Mouse (Mus musculus): ENCODE results near the gene Pnrc2. TPM values are rescaled to one million over a fixed set of nuclear protein-coding genes. Genes with fewer than 3 reads are reported as not detected.

Pnrc2 gene
- polyA plus RNA-seq, 1 experiment = 6.2 TPM

DNA sequence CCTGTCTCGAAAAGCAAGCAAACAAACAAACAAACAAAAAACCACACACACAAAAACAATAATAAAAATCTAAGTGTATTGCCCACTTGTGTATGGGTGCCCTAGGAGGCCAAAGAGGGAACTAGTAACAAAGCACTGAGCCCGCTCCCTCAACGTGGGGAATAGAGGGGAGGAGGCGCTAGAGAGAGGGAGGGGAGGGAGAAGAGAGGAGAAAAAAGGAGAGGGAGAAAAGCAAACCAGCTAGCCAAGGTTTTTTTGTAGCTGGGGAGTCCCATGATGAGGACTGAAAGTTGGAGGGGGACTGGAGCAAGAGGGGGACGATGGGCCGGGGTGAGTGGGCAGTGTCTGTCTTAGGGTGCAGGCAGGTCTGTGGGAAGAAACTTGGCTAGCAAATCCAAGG is 18.6 kb downstream of the Pnrc2 start:
- peaks cover 55% of the 10 kb centered on the region for H3K4me1 ChIP-seq

DNA sequence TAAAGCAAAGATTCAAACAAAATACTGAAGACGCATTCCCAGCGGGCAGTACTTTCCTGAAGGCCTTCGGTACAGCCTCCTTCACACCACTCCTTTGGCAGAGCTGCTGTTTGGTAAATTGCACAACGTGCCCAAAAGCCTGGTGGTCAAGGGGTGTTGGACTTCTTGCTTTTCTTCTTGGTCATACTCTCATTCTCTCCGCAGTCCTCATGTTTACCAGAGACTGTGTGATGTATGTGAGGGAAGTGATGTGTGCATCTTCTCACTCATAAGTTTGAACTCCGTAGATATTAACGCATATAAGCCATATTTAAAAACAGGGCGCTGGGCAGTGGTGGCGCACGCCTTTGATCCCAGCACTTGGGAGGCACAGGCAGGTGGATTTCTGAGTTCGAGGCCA is 19.0 kb downstream of the Pnrc2 start:
- no peak for TF ChIP-seq FLI1 (IDR thresholded peaks at IDR 0.05; ENCODE audit: low read length)
- no peak for TF ChIP-seq GATA1 (IDR thresholded peaks at IDR 0.05; ENCODE audit: borderline replicate concordance, low read length)
- Histone ChIP-seq H3K9me3 (no peaks in the 10 kb centered on the region), H3K36me3 (replicated peaks; ENCODE audit: low read length) (peaks cover 8% of the 10 kb centered on the region), H3K27me3 (replicated peaks) (peaks cover 38% of the 10 kb centered on the region), H3K4me1 (peaks cover 52% of the 10 kb centered on the region), H3K4me3 (replicated peaks) (peak overlapping the region; percentile 18)

More for the DNA sequence above, 18.6 kb downstream of the Pnrc2 start:
- Histone ChIP-seq H3K9me3 (no peaks in the 10 kb centered on the region), H3K27me3 (replicated peaks) (peaks cover 37% of the 10 kb centered on the region), H3K4me3 (replicated peaks) (peak overlapping the region; percentile 100), H3K36me3 (replicated peaks; ENCODE audit: low read length) (peaks cover 12% of the 10 kb centered on the region)
- TF ChIP-seq FLI1 (IDR thresholded peaks at IDR 0.05; ENCODE audit: low read length) (no peak), GATA1 (IDR thresholded peaks at IDR 0.05; ENCODE audit: borderline replicate concordance, low read length) (no peak)

- Histone ChIP-seq H3K36me3 (replicated peaks; ENCODE audit: low read length) (peaks cover 4% of the 10 kb centered on the region), H3K27me3 (replicated peaks) (peaks cover 41% of the 10 kb centered on the region), H3K9me3 (no peaks in the 10 kb centered on the region), H3K4me1 (peaks cover 46% of the 10 kb centered on the region), H3K4me3 (replicated peaks) (no peak overlapping the region)
- TF ChIP-seq GATA1 (IDR thresholded peaks at IDR 0.05; ENCODE audit: borderline replicate concordance, low read length) = no peak
- TF ChIP-seq FLI1 (IDR thresholded peaks at IDR 0.05; ENCODE audit: low read length) = no peak
These were observed 19.6 kb downstream of the Pnrc2 start for GRCm38 (mm10) chr4:135853987-135854546.

- Histone ChIP-seq H3K4me1 (peaks cover 37% of the 10 kb centered on the region), H3K4me3 (replicated peaks) (no peak overlapping the region), H3K36me3 (replicated peaks; ENCODE audit: low read length) (no peaks in the 10 kb centered on the region), H3K9me3 (no peaks in the 10 kb centered on the region), H3K27me3 (replicated peaks) (peaks cover 50% of the 10 kb centered on the region)
- TF ChIP-seq GATA1 (IDR thresholded peaks at IDR 0.05; ENCODE audit: borderline replicate concordance, low read length) (no peak), FLI1 (IDR thresholded peaks at IDR 0.05; ENCODE audit: low read length) (no peak)
These were observed 21.7 kb downstream of the Pnrc2 start for GRCm38 (mm10) chr4:135851942-135852341.

DNA sequence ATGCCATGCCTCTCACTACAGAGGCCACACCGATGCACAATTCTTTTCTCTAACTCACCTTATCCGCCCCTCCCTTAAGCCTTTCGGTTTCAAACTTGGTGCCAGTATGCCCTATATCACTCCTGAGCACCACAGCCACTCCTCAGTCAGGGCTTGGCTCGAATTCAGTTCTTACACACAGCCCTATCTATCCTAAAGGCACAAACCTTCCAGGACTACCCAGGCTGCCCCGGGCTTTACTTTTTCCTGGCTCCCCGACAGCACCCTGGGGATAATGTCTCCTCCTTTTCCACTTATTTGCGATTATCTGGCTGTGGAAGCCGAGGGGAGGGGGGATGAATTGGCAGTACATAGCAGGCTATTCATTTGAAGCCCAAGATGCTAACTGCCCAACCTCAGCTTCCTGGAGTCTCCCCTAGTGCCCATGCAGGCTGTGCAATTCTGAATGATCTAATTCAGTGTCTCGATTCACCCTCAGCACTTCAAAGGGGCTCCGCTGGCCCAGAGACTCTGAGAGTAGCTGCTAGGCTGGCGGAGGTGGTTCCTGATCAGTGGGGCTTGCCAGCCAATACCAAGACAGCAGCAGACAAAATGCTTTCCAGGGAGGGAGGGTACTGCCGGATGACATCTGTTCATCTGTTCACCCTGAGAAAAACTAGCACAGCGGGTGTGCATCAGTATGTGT is 23.1 kb downstream of the Pnrc2 start:
- no peak for TF ChIP-seq GATA1 (IDR thresholded peaks at IDR 0.05; ENCODE audit: borderline replicate concordance, low read length)
- no peak overlapping the region for H3K4me3 ChIP-seq (replicated peaks)
- peaks cover 37% of the 10 kb centered on the region for H3K4me1 ChIP-seq
- H3K9me3 ChIP-seq = 0 out of 2 replicates have a peak, but pooled peaks cover under 1% of the 10 kb centered on the region
- H3K36me3 ChIP-seq (replicated peaks; ENCODE audit: low read length) = no peaks in the 10 kb centered on the region
- H3K27me3 ChIP-seq (replicated peaks) = peaks cover 55% of the 10 kb centered on the region

DNA sequence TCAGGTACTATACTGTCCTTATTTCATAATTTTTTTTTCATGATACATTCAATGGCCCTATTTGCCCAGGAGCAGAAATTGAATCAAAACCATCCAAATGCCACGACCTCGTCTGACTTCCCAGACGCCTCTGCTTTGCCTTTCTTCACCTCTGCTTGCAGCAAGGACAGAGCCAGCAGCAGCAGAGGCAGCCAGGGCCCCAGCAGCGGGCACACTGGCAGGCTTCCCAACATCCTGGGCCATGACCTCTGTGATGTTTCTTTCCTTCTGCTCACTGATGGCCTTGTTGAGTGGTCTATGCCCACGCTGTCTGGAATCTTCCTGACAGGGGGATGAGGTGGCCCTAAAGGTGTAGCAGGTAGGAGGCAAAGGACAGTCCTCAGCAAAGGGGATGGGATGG is 26.1 kb downstream of the Pnrc2 start:
- H3K4me3 ChIP-seq (replicated peaks) = no peak overlapping the region
- TF ChIP-seq GATA1 (IDR thresholded peaks at IDR 0.05; ENCODE audit: borderline replicate concordance, low read length) (no peak), FLI1 (IDR thresholded peaks at IDR 0.05; ENCODE audit: low read length) (no peak)
- H3K4me1 ChIP-seq = peaks cover 19% of the 10 kb centered on the region
- H3K9me3 ChIP-seq = peaks cover 17% of the 10 kb centered on the region
- H3K27me3 ChIP-seq (replicated peaks) = peaks cover 53% of the 10 kb centered on the region
- H3K36me3 ChIP-seq (replicated peaks; ENCODE audit: low read length) = no peaks in the 10 kb centered on the region

DNA sequence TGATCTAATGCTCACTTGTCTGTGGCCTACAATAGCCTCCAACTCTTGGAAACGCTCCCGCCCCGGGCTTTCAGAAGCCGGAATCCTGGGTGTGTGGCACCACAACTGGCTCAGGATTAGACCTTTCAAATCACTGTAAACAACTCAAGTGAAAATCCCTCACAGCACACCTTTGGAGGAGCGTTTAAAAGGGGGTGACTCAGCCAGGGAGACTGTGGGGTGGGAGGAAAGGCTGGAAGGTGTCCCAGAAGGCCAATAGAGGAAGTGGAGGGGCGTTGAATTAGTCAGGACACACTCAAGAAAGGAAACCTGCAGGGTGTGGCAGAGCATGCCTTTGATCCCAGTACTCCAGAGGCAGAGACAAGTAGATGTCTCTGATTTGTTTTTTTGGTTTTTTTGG is 29.2 kb downstream of the Pnrc2 start:
- Histone ChIP-seq H3K36me3 (replicated peaks; ENCODE audit: low read length) (no peaks in the 10 kb centered on the region), H3K27me3 (replicated peaks) (peaks cover 33% of the 10 kb centered on the region), H3K9me3 (peaks cover 20% of the 10 kb centered on the region), H3K4me3 (replicated peaks) (no peak overlapping the region), H3K4me1 (peaks cover 5% of the 10 kb centered on the region)
- TF ChIP-seq GATA1 (IDR thresholded peaks at IDR 0.05; ENCODE audit: borderline replicate concordance, low read length) (no peak), FLI1 (IDR thresholded peaks at IDR 0.05; ENCODE audit: low read length) (no peak)

DNA sequence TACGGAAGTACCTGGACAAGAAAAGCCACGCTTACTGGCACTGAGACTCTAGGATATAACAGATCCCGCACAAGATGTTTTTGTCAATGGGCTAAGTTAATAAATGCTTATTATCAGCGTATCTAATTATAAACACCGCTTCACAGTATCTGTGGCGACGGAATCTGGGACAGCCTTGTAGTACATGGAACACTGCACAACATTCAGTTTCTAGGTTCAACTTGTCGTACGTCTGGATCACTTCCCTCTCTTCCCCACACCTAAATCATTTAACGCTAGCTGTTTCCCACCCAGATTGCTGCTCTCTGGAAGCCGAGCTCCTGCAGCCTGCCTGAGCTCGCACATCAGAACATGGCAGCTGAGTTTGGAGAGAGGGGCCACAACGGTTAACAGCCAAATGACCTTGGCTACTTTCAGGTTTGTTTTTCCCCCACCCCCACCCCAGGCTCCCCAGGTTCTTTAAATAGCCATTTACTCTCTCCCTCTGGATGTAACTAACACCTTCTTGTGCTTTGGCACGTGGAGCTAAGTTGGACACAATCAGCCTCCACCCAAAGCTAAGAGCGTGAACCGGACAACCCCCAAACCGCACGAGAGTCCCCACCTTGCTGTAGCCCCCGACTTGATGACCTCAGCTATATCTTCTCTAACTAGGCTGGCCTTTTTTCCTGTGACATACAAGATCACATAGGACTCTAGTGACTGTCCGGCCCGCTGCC is 34.2 kb downstream of the Pnrc2 start:
- TF ChIP-seq GATA1 (IDR thresholded peaks at IDR 0.05; ENCODE audit: borderline replicate concordance, low read length) (no peak), FLI1 (IDR thresholded peaks at IDR 0.05; ENCODE audit: low read length) (no peak)
- H3K4me3 ChIP-seq (replicated peaks) = no peak overlapping the region
- no peaks in the 10 kb centered on the region for H3K4me1 ChIP-seq
- no peaks in the 10 kb centered on the region for H3K36me3 ChIP-seq (replicated peaks; ENCODE audit: low read length)
- H3K27me3 ChIP-seq (replicated peaks) = peaks cover 30% of the 10 kb centered on the region
- H3K9me3 ChIP-seq = peaks cover 10% of the 10 kb centered on the region

DNA sequence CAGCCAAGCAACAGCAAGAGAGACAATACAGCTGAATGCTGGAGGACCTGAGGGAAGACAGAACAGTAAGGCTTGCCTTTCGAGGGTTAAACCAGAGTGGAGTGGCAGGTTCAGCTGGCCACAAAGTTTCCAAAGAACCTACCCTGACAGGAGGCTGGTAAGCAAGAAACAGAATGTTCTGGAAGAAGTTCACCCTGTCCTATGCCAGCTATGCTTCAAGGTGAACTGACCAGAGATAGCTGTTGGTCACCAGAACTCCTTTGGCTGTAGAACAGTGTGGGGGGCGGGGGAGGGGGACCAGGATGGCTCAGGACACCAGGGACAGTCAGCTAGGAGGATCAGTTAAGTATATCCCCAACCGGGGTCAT is 34.7 kb downstream of the Pnrc2 start:
- no peak for TF ChIP-seq GATA1 (IDR thresholded peaks at IDR 0.05; ENCODE audit: borderline replicate concordance, low read length)
- TF ChIP-seq FLI1 (IDR thresholded peaks at IDR 0.05; ENCODE audit: low read length) = no peak
- Histone ChIP-seq H3K4me1 (no peaks in the 10 kb centered on the region), H3K27me3 (replicated peaks) (peaks cover 30% of the 10 kb centered on the region), H3K36me3 (replicated peaks; ENCODE audit: low read length) (no peaks in the 10 kb centered on the region), H3K4me3 (replicated peaks) (no peak overlapping the region), H3K9me3 (peaks cover 5% of the 10 kb centered on the region)

DNA sequence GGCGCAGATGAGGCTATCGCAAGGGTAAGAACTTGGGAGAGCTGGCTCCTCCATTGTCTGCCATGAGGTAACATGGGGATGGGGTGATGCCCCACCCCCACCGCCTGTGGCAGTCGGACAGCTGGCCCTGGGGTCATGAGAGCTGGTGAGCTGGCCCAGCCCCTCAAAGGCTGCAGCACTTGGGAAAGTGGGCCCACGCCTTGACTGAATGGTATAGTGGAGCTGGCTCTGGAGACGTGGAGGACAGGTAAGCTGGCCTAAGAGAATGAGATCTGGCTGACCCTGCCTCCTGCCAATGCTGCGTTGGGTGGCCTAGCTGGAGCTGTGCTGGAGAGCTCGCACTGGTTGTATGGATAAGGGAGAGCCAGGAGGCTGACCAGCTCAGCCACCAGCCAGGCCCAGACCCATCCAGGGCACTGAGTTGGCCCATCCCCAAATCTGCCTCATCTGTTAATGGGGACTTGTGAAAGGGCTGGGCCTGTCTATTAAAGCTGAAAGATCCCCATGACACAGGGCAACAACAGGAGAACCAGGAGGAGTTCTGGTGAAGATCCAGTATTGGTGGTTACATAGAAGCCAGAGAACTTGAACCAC is 39.4 kb downstream of the Pnrc2 start:
- Histone ChIP-seq H3K9me3 (0 out of 2 replicates have a peak, but pooled peaks cover 6% of the 10 kb centered on the region), H3K4me1 (no peaks in the 10 kb centered on the region), H3K4me3 (replicated peaks) (no peak overlapping the region), H3K27me3 (replicated peaks) (peaks cover 35% of the 10 kb centered on the region), H3K36me3 (replicated peaks; ENCODE audit: low read length) (no peaks in the 10 kb centered on the region)
- TF ChIP-seq FLI1 (IDR thresholded peaks at IDR 0.05; ENCODE audit: low read length) (no peak), GATA1 (IDR thresholded peaks at IDR 0.05; ENCODE audit: borderline replicate concordance, low read length) (no peak)
